Mouse (Mus musculus): Measurements from ENCODE around the gene Simc1.

- TF ChIP-seq CTCF (IDR thresholded peaks at IDR 0.05; ENCODE audit: extremely low read depth, insufficient read length, insufficient replicate concordance, low read depth, low read length) (no peak), POLR2A (IDR thresholded peaks at IDR 0.05; ENCODE audit: low read depth, low read length) (no peak)
Measured at GRCm38 (mm10) chr13:54475702-54476101, 27.9 kb upstream of the Simc1 start.

All from small intestine, adult 2 months (tissue).